Mouse (Mus musculus) ES-E14 (cell line): ENCODE results near the gene Snai3.

ENCODE experiments used
- MAFK ChIP-seq: IDR thresholded peaks from 2 replicates; pipeline ENCODE4 v1.6.1; 2014; ENCODE audit warnings: mild to moderate bottlenecking, low read depth, low read length, inconsistent platforms; ENCODE audit not compliant: insufficient read depth
- ZNF384 ChIP-seq: IDR thresholded peaks from 2 replicates; pipeline ENCODE4 v1.6.1; 2012; ENCODE audit warnings: low read depth, low read length, inconsistent platforms

DNA sequence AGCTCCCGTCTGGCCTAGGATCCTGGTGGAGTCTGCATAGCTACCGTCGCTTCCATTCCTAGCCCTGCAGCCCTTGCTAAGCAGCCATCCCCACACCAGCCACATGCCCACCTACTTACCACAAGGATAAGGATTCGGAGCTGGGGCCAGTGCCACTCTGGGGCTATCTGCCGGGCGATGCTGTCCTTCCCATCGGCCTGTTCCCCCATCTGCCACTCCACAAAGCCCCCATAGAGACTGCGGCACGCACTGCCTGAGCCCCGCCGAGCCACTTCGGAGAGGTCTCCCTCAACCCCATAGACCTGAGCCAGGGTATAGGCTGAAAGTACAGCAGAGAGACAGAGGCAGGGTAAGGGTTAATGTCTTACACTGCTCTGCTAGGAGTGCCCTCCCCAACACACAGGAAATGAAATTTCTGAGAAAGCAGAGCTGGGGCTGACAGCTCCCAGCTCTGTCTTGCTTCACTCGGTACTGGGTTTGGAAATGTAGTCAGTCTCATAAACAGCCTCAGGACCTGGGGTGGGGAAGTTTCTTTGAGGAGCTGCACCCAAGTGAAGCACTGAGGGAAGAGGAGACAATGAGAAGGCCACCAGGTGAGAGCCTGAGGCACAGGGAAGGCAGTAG, 22.7 kb downstream of the Snai3 start:
- no peak for TF ChIP-seq MAFK
- TF ChIP-seq ZNF384, result no peak
